Mouse (Mus musculus): ENCODE results near the gene Nrgn.

GRCm38 (mm10) chr9:37539170-37540025, 13.3 kb downstream of the Nrgn start, which contains the start of gene Vsig2:
- TF ChIP-seq CTCF (IDR thresholded peaks at IDR 0.05) (no peak; the same call in 1 of the 2 replicates), EP300 (IDR thresholded peaks at IDR 0.05) (no peak)
